Mouse (Mus musculus): ENCODE measurements at regions not wholly inside any gene's neighbourhood (a gene's known extent, or its start where the extent isn't known, plus 50 kb on each side); places are given as distances from the start of the nearest gene placed in this dataset.

- Histone ChIP-seq H3K36me3 (ENCODE audit: control insufficient read depth, insufficient read depth, low read length) (no peaks in the 10 kb centered on the region), H3K4me1 (ENCODE audit: control insufficient read depth, insufficient read depth, low read length) (peaks cover 9% of the 10 kb centered on the region; the same call in 1 of the 2 replicates), H3K4me3 (ENCODE audit: low read depth, low read length) (peak overlapping the region; percentile 7), H3K9ac (replicated peaks; ENCODE audit: low read depth, low read length) (peak overlapping the region; percentile 33), H3K4me2 (ENCODE audit: low read depth, low read length) (peak overlapping the region; percentile 30; the same call in 1 of the 2 replicates), H3K27me3 (ENCODE audit: control insufficient read depth, insufficient read depth, low read length) (no peaks in the 10 kb centered on the region), H3K9me3 (ENCODE audit: control insufficient read depth, low read length) (no peaks in the 10 kb centered on the region), H3K27ac (ENCODE audit: low read depth, low read length) (peak overlapping the region; percentile 41; the same call in 1 of the 2 replicates)
- 13% methylated on average over 12 of the region's 12 CpGs for WGBS
- ATAC-seq (ENCODE audit: low read depth) = 0 out of 2 replicates have a peak, but pooled peaks have one; percentile 21
These were observed 171.2 kb upstream of the 9630041A04Rik start for GRCm38 (mm10) chr9:101690402-101690861.

GRCm38 (mm10) chr9:101689532-101690401, 171.9 kb upstream of the 9630041A04Rik start:
- ATAC-seq (ENCODE audit: low read depth) = peak; percentile 95
- Histone ChIP-seq H3K4me2 (ENCODE audit: low read depth, low read length) (peak overlapping the region; percentile 30; the same call in 1 of the 2 replicates), H3K4me3 (ENCODE audit: low read depth, low read length) (peak overlapping the region; percentile 7; the same call in 1 of the 2 replicates), H3K9me3 (ENCODE audit: control insufficient read depth, low read length) (no peaks in the 10 kb centered on the region), H3K27me3 (ENCODE audit: control insufficient read depth, insufficient read depth, low read length) (no peaks in the 10 kb centered on the region), H3K27ac (ENCODE audit: low read depth, low read length) (0 out of 2 replicates have a peak overlapping the region, but pooled peaks have one; percentile 41), H3K4me1 (ENCODE audit: control insufficient read depth, insufficient read depth, low read length) (peaks cover 9% of the 10 kb centered on the region; the same call in 1 of the 2 replicates), H3K36me3 (ENCODE audit: control insufficient read depth, insufficient read depth, low read length) (no peaks in the 10 kb centered on the region), H3K9ac (replicated peaks; ENCODE audit: low read depth, low read length) (no peak overlapping the region)
- WGBS = 6% methylated on average over 11 of the region's 11 CpGs

GRCm38 (mm10) chr9:101687226-101687625, 174.4 kb upstream of the 9630041A04Rik start:
- ATAC-seq (ENCODE audit: low read depth) = no peak
- Histone ChIP-seq H3K4me2 (ENCODE audit: low read depth, low read length) (no peak overlapping the region), H3K9me3 (ENCODE audit: control insufficient read depth, low read length) (no peaks in the 10 kb centered on the region), H3K27ac (ENCODE audit: low read depth, low read length) (no peak overlapping the region), H3K4me1 (ENCODE audit: control insufficient read depth, insufficient read depth, low read length) (peaks cover 9% of the 10 kb centered on the region; the same call in 1 of the 2 replicates), H3K4me3 (ENCODE audit: low read depth, low read length) (no peak overlapping the region), H3K27me3 (ENCODE audit: control insufficient read depth, insufficient read depth, low read length) (no peaks in the 10 kb centered on the region), H3K36me3 (ENCODE audit: control insufficient read depth, insufficient read depth, low read length) (no peaks in the 10 kb centered on the region), H3K9ac (replicated peaks; ENCODE audit: low read depth, low read length) (no peak overlapping the region)
- 80% methylated on average over 6 of the region's 6 CpGs for WGBS

- Histone ChIP-seq H3K4me2 (ENCODE audit: low read depth, low read length) (no peak overlapping the region), H3K9ac (replicated peaks; ENCODE audit: low read depth, low read length) (no peak overlapping the region), H3K36me3 (ENCODE audit: control insufficient read depth, insufficient read depth, low read length) (no peaks in the 10 kb centered on the region), H3K9me3 (ENCODE audit: control insufficient read depth, low read length) (no peaks in the 10 kb centered on the region), H3K4me3 (ENCODE audit: low read depth, low read length) (no peak overlapping the region), H3K27ac (ENCODE audit: low read depth, low read length) (no peak overlapping the region), H3K4me1 (ENCODE audit: control insufficient read depth, insufficient read depth, low read length) (no peaks in the 10 kb centered on the region), H3K27me3 (ENCODE audit: control insufficient read depth, insufficient read depth, low read length) (no peaks in the 10 kb centered on the region)
- no peak for ATAC-seq (ENCODE audit: low read depth)
- WGBS = 88% methylated on average over 2 of the region's 2 CpGs
These were observed 184.1 kb upstream of the 9630041A04Rik start for GRCm38 (mm10) chr9:101677563-101677962.

- H3K9me3 ChIP-seq (ENCODE audit: control insufficient read depth, low read length) = no peaks in the 10 kb centered on the region
- 90% methylated on average over 1 of the region's 1 CpGs for WGBS
- H3K36me3 ChIP-seq (ENCODE audit: control insufficient read depth, insufficient read depth, low read length) = no peaks in the 10 kb centered on the region
- no peak overlapping the region for H3K4me2 ChIP-seq (ENCODE audit: low read depth, low read length)
- no peak overlapping the region for H3K4me3 ChIP-seq (ENCODE audit: low read depth, low read length)
- H3K4me1 ChIP-seq (ENCODE audit: control insufficient read depth, insufficient read depth, low read length) = no peaks in the 10 kb centered on the region
- no peaks in the 10 kb centered on the region for H3K27me3 ChIP-seq (ENCODE audit: control insufficient read depth, insufficient read depth, low read length)
- H3K27ac ChIP-seq (ENCODE audit: low read depth, low read length) = no peak overlapping the region
- H3K9ac ChIP-seq (replicated peaks; ENCODE audit: low read depth, low read length) = no peak overlapping the region
- ATAC-seq (ENCODE audit: low read depth) = no peak
These were observed 191.5 kb upstream of the 9630041A04Rik start for GRCm38 (mm10) chr9:101670111-101670510.

GRCm38 (mm10) chr9:101649816-101650215, 211.8 kb upstream of the 9630041A04Rik start:
- no peaks in the 10 kb centered on the region; the same call in 1 of the 2 replicates for H3K9me3 ChIP-seq (ENCODE audit: control insufficient read depth, low read length)
- ATAC-seq (ENCODE audit: low read depth) = peak; percentile 38; the same call in 1 of the 2 replicates
- no peak overlapping the region for H3K4me3 ChIP-seq (ENCODE audit: low read depth, low read length)
- H3K9ac ChIP-seq (replicated peaks; ENCODE audit: low read depth, low read length) = no peak overlapping the region
- no peaks in the 10 kb centered on the region for H3K4me1 ChIP-seq (ENCODE audit: control insufficient read depth, insufficient read depth, low read length)
- H3K27ac ChIP-seq (ENCODE audit: low read depth, low read length) = no peak overlapping the region
- no peaks in the 10 kb centered on the region for H3K36me3 ChIP-seq (ENCODE audit: control insufficient read depth, insufficient read depth, low read length)
- 42% methylated on average over 5 of the region's 5 CpGs for WGBS
- H3K4me2 ChIP-seq (ENCODE audit: low read depth, low read length) = no peak overlapping the region
- H3K27me3 ChIP-seq (ENCODE audit: control insufficient read depth, insufficient read depth, low read length) = no peaks in the 10 kb centered on the region

- H3K27ac ChIP-seq (ENCODE audit: low read depth, low read length) = no peak overlapping the region
- no peak overlapping the region for H3K9ac ChIP-seq (replicated peaks; ENCODE audit: low read depth, low read length)
- no peaks in the 10 kb centered on the region for H3K27me3 ChIP-seq (ENCODE audit: control insufficient read depth, insufficient read depth, low read length)
- H3K36me3 ChIP-seq (ENCODE audit: control insufficient read depth, insufficient read depth, low read length) = no peaks in the 10 kb centered on the region
- WGBS = 43% methylated on average over 3 of the region's 3 CpGs
- H3K4me2 ChIP-seq (ENCODE audit: low read depth, low read length) = no peak overlapping the region
- no peaks in the 10 kb centered on the region for H3K9me3 ChIP-seq (ENCODE audit: control insufficient read depth, low read length)
- H3K4me1 ChIP-seq (ENCODE audit: control insufficient read depth, insufficient read depth, low read length) = no peaks in the 10 kb centered on the region
- ATAC-seq (ENCODE audit: low read depth) = no peak
- H3K4me3 ChIP-seq (ENCODE audit: low read depth, low read length) = no peak overlapping the region
These were observed 220.1 kb upstream of the 9630041A04Rik start for GRCm38 (mm10) chr9:101641524-101641923.

GRCm38 (mm10) chr9:101640598-101640997, 221.0 kb upstream of the 9630041A04Rik start:
- H3K4me2 ChIP-seq (ENCODE audit: low read depth, low read length) = no peak overlapping the region
- no peak overlapping the region for H3K27ac ChIP-seq (ENCODE audit: low read depth, low read length)

GRCm38 (mm10) chr9:101616261-101616660, 245.4 kb upstream of the 9630041A04Rik start:
- H3K27me3 ChIP-seq (ENCODE audit: control insufficient read depth, insufficient read depth, low read length) = no peaks in the 10 kb centered on the region
- 89% methylated on average over 2 of the region's 2 CpGs for WGBS
- H3K36me3 ChIP-seq (ENCODE audit: control insufficient read depth, insufficient read depth, low read length) = no peaks in the 10 kb centered on the region
- H3K4me2 ChIP-seq (ENCODE audit: low read depth, low read length) = no peak overlapping the region
- no peaks in the 10 kb centered on the region for H3K9me3 ChIP-seq (ENCODE audit: control insufficient read depth, low read length)
- H3K27ac ChIP-seq (ENCODE audit: low read depth, low read length) = no peak overlapping the region
- no peak overlapping the region for H3K9ac ChIP-seq (replicated peaks; ENCODE audit: low read depth, low read length)
- no peak for ATAC-seq (ENCODE audit: low read depth)
- no peak overlapping the region for H3K4me3 ChIP-seq (ENCODE audit: low read depth, low read length)
- no peaks in the 10 kb centered on the region for H3K4me1 ChIP-seq (ENCODE audit: control insufficient read depth, insufficient read depth, low read length)

More at GRCm38 (mm10) chr9:101640598-101640997, 221.0 kb upstream of the 9630041A04Rik start:
- no peak overlapping the region for H3K9ac ChIP-seq (replicated peaks; ENCODE audit: low read depth, low read length)
- no peaks in the 10 kb centered on the region for H3K4me1 ChIP-seq (ENCODE audit: control insufficient read depth, insufficient read depth, low read length)
- no peak for ATAC-seq (ENCODE audit: low read depth)
- H3K4me3 ChIP-seq (ENCODE audit: low read depth, low read length) = no peak overlapping the region
- H3K9me3 ChIP-seq (ENCODE audit: control insufficient read depth, low read length) = no peaks in the 10 kb centered on the region
- no peaks in the 10 kb centered on the region for H3K27me3 ChIP-seq (ENCODE audit: control insufficient read depth, insufficient read depth, low read length)
- no peaks in the 10 kb centered on the region for H3K36me3 ChIP-seq (ENCODE audit: control insufficient read depth, insufficient read depth, low read length)

Measured in neural tube, embryonic 14.5 days (tissue).